25 mouse cellular contexts compared by ENCODE assay signal in the genomic region with DNA sequence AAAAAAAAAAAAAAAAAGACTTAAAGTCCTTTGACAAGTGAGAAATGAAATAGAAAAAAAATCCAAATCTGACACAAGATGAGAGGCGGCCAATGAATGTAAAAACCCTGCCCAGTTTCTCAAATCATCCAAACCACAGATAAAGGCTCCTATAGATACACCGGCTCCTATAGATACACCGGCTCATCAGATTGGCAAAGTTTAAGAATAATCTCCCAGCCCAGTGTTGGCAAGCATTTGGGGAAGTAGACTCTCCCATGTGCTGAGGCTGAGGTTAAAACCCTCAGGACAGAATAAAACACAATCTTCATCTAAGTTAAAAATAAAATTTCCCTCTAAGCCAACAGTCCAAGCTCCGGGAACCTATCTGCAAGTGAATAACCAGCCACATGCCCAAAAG.
"Had no signal": no experiment of that assay in that cellular context is flagged by ENCODE, and none has a peak within 500 bp of the region (broad histone marks: within the 10 kb centered on the region; RNA-seq: fewer than 3 reads in every experiment).

No protein-coding gene starts in this region.

- H3K27ac ChIP-seq: gastrocnemius, adult 2 months; heart, embryonic 10.5 days; hindbrain, embryonic 10.5 days; hindbrain, embryonic 12.5 days; hindbrain, embryonic 14.5 days; intestine, embryonic 15.5 days; limb, embryonic 12.5 days had no signal

- H3K9ac ChIP-seq: heart, embryonic 12.5 days; hindbrain, embryonic 12.5 days; hindbrain, embryonic 14.5 days; intestine, embryonic 15.5 days; limb, embryonic 12.5 days had no signal

- H3K4me1 ChIP-seq: intestine, embryonic 15.5 days; limb, embryonic 12.5 days had no signal

- DNase-seq: gastrocnemius, adult 2 months; gastrocnemius, postnatal 10 days; gastrocnemius, postnatal 25 days; heart, adult 18-20 months; heart, postnatal 10 days; heart, postnatal 4 days; kidney, adult 18-20 months; kidney, adult 8-10 months; kidney, postnatal 10 days; kidney, postnatal 25 days; kidney, postnatal 4 days; layer of hippocampus, adult 9-11 months; layer of hippocampus, postnatal 36 days; left cerebral cortex, postnatal 4 days; liver had no signal

- H3K4me3 ChIP-seq: gastrocnemius, adult 2 months; heart, embryonic 10.5 days; heart, embryonic 12.5 days; hindbrain, embryonic 10.5 days; hindbrain, embryonic 12.5 days; intestine, embryonic 15.5 days; limb, embryonic 12.5 days had no signal

- H3K27me3 ChIP-seq: heart, embryonic 12.5 days; hindbrain, embryonic 12.5 days; intestine, embryonic 15.5 days; limb, embryonic 12.5 days had no signal

- H3K36me3 ChIP-seq: heart, embryonic 10.5 days; heart, embryonic 12.5 days; hindbrain, embryonic 10.5 days; hindbrain, embryonic 12.5 days; intestine, embryonic 15.5 days; limb, embryonic 12.5 days had no signal

- ATAC-seq: hindbrain, embryonic 16.5 days; inflammation-experienced regulatory T-cells, adult 6 months; intestine, embryonic 15.5 days; intestine, postnatal 0 days had no signal

- H3K9me3 ChIP-seq: heart, embryonic 10.5 days; hindbrain, embryonic 10.5 days; hindbrain, embryonic 12.5 days; intestine, embryonic 15.5 days; limb, embryonic 12.5 days had no signal
